Mouse (Mus musculus) hindbrain, embryonic 16.5 days (tissue): Measurements from ENCODE around the gene Lrrc8e. TPM values are rescaled to one million over a fixed set of nuclear protein-coding genes. Genes with fewer than 3 reads are reported as not detected.

Experiments
- ATAC-seq: fragments of 200-750 bp; cut with Nextera tagmentation; 2 replicates; pipeline ENCODE4 v1.8.0; 2017; ENCODE audit warnings: moderate TSS enrichment, moderate library complexity
- H3K27ac ChIP-seq: fragments of 300-500 bp; sonication (generic); 2 replicates; pipeline ENCODE4 v1.5.1; 2014; ENCODE audit warnings: low read depth, mild to moderate bottlenecking, control low read depth, low read length, moderate library complexity
- H3K27me3 ChIP-seq: fragments of 300-500 bp; sonication (generic); replicated peaks from 2 replicates; pipeline ENCODE4 v1.6.1; 2014; ENCODE audit warnings: low read length; ENCODE audit not compliant: control insufficient read depth, insufficient read depth
- H3K36me3 ChIP-seq: fragments of 300-500 bp; sonication (generic); 2 replicates; pipeline ENCODE4 v1.6.1; 2014; ENCODE audit warnings: mild to moderate bottlenecking, low read length, moderate library complexity, mixed read lengths; ENCODE audit not compliant: control insufficient read depth, insufficient read depth
- H3K4me1 ChIP-seq: fragments of 300-500 bp; sonication (generic); 2 replicates; pipeline ENCODE4 v1.6.1; 2014; ENCODE audit warnings: low read depth, low read length; ENCODE audit not compliant: control insufficient read depth, insufficient read depth
- H3K4me2 ChIP-seq: fragments of 300-500 bp; sonication (generic); 2 replicates; pipeline ENCODE4 v1.6.1; 2014; ENCODE audit warnings: mild to moderate bottlenecking, low read length, control low read depth, moderate library complexity
- H3K4me3 ChIP-seq: fragments of 300-500 bp; sonication (generic); 2 replicates; pipeline ENCODE4 v1.5.1; 2014; ENCODE audit warnings: mild to moderate bottlenecking, low read length, control low read depth, moderate library complexity
- H3K9ac ChIP-seq: fragments of 300-500 bp; sonication (generic); 2 replicates; pipeline ENCODE4 v1.6.1; 2014; ENCODE audit warnings: low read depth, mild to moderate bottlenecking, control low read depth, low read length, moderate library complexity
- H3K9me3 ChIP-seq: fragments of 300-500 bp; sonication (generic); 2 replicates; pipeline ENCODE4 v1.6.1; 2014; ENCODE audit warnings: mild to moderate bottlenecking, low read length, moderate library complexity; ENCODE audit not compliant: control insufficient read depth
- WGBS: fragments of 180-500 bp; shearing (Covaris S2); extraction: QIAGEN DNeasy Blood & Tissue Kit; methylation state at CpG from one replicate; pipeline ENCODE4 v1.1.7; 2014; 5-methylcytosine and 5-hydroxymethylcytosine counted together
- polyA plus RNA-seq: library from polyadenylated mRNA; unstranded; fragments of >200 nt; fragmentation: Nextera tagmentation; extraction: Ambion mirVana; gene quantifications from 2 replicates; pipeline ENCODE4 v1.2.1, GENCODE M21; 2015

Lrrc8e gene
- polyA plus RNA-seq, 1 experiment from 2014 or later = not detected

- peak; percentile 95 for ATAC-seq
- Histone ChIP-seq H3K4me3 (peak within 1 kb of the TSS; percentile 86), H3K27me3 (no peaks in the 10 kb centered on the region), H3K36me3 (peaks cover 4% of the 10 kb centered on the region), H3K4me1 (peaks cover 26% of the 10 kb centered on the region), H3K27ac (peak within 1 kb of the TSS; percentile 92), H3K9ac (peak within 1 kb of the TSS; percentile 84), H3K9me3 (no peaks in the 10 kb centered on the region), H3K4me2 (peak within 1 kb of the TSS; percentile 95)
- under 1% methylated on average over 56 of the region's 71 CpGs for WGBS
Measured at GRCm38 (mm10) chr8:4238434-4239192, 12.0 kb downstream of the Lrrc8e start, which contains the start of the genes Map2k7 and Gm49320. TSS of gene Map2k7 (plus strand) at chr8:4238740. TSS of gene Gm49320 (plus strand) at chr8:4238865.

GRCm38 (mm10) chr8:4239193-4239890, 12.7 kb downstream of the Lrrc8e start:
- 12% methylated on average over 19 of the region's 19 CpGs for WGBS
- Histone ChIP-seq H3K4me2 (peak overlapping the region; percentile 95), H3K4me3 (peak overlapping the region; percentile 86), H3K4me1 (peaks cover 26% of the 10 kb centered on the region), H3K9ac (peak overlapping the region; percentile 84), H3K27ac (peak overlapping the region; percentile 91), H3K27me3 (no peaks in the 10 kb centered on the region), H3K36me3 (peaks cover 12% of the 10 kb centered on the region), H3K9me3 (no peaks in the 10 kb centered on the region)
- ATAC-seq = no peak; the same call in 1 of the 2 replicates

GRCm38 (mm10) chr8:4245061-4245460, 18.4 kb downstream of the Lrrc8e start:
- Histone ChIP-seq H3K4me1 (peaks cover 13% of the 10 kb centered on the region), H3K9me3 (no peaks in the 10 kb centered on the region), H3K4me3 (no peak overlapping the region), H3K36me3 (peaks cover 51% of the 10 kb centered on the region), H3K9ac (no peak overlapping the region), H3K27ac (no peak overlapping the region), H3K27me3 (no peaks in the 10 kb centered on the region), H3K4me2 (no peak overlapping the region)
- WGBS = 92% methylated on average over 5 of the region's 5 CpGs
- ATAC-seq = no peak

- Histone ChIP-seq H3K4me2 (no peak overlapping the region), H3K9me3 (no peaks in the 10 kb centered on the region), H3K4me1 (peaks cover 6% of the 10 kb centered on the region; the same call in 1 of the 2 replicates), H3K27ac (no peak overlapping the region), H3K4me3 (no peak overlapping the region), H3K27me3 (no peaks in the 10 kb centered on the region), H3K36me3 (peaks cover 52% of the 10 kb centered on the region), H3K9ac (no peak overlapping the region)
- 82% methylated on average over 12 of the region's 13 CpGs for WGBS
- no peak for ATAC-seq
Measured at GRCm38 (mm10) chr8:4245737-4246136, 19.1 kb downstream of the Lrrc8e start.

- Histone ChIP-seq H3K36me3 (peaks cover 52% of the 10 kb centered on the region), H3K4me3 (no peak overlapping the region), H3K9ac (no peak overlapping the region), H3K4me1 (peaks cover under 1% of the 10 kb centered on the region), H3K27me3 (no peaks in the 10 kb centered on the region), H3K9me3 (no peaks in the 10 kb centered on the region), H3K4me2 (no peak overlapping the region), H3K27ac (no peak overlapping the region)
- ATAC-seq = no peak
- WGBS = 94% methylated on average over 8 of the region's 8 CpGs
Measured at GRCm38 (mm10) chr8:4247241-4247640, 20.6 kb downstream of the Lrrc8e start.

GRCm38 (mm10) chr8:4247951-4248540, 21.4 kb downstream of the Lrrc8e start, which contains the start of gene Tgfbr3l:
TSS of gene Tgfbr3l (plus strand) at chr8:4248214.
- whole genome bisulfite sequencing = 75% methylated on average over 15 of the region's 15 CpGs
- H3K9me3 ChIP-seq = no peaks in the 10 kb centered on the region
- no peak within 1 kb of the TSS for H3K4me3 ChIP-seq
- no peak for ATAC-seq
- no peak within 1 kb of the TSS; the same call in 1 of the 2 replicates for H3K9ac ChIP-seq
- no peak within 1 kb of the TSS for H3K27ac ChIP-seq
- H3K4me2 ChIP-seq = no peak within 1 kb of the TSS
- H3K36me3 ChIP-seq = peaks cover 52% of the 10 kb centered on the region
- no peaks in the 10 kb centered on the region for H3K27me3 ChIP-seq
- H3K4me1 ChIP-seq = peaks cover 4% of the 10 kb centered on the region

GRCm38 (mm10) chr8:4249213-4249612, 22.6 kb downstream of the Lrrc8e start:
- 19% methylated on average over 29 of the region's 29 CpGs for WGBS
- no peak overlapping the region for H3K4me2 ChIP-seq
- peaks cover 11% of the 10 kb centered on the region for H3K4me1 ChIP-seq
- peaks cover 42% of the 10 kb centered on the region for H3K36me3 ChIP-seq
- no peak overlapping the region for H3K9ac ChIP-seq
- H3K4me3 ChIP-seq = no peak overlapping the region
- no peaks in the 10 kb centered on the region for H3K9me3 ChIP-seq
- H3K27ac ChIP-seq = no peak overlapping the region
- H3K27me3 ChIP-seq = no peaks in the 10 kb centered on the region
- no peak for ATAC-seq

- Histone ChIP-seq H3K4me3 (no peak overlapping the region), H3K27ac (no peak overlapping the region), H3K36me3 (peaks cover 38% of the 10 kb centered on the region), H3K4me2 (no peak overlapping the region), H3K9me3 (no peaks in the 10 kb centered on the region), H3K4me1 (peaks cover 14% of the 10 kb centered on the region), H3K9ac (no peak overlapping the region), H3K27me3 (no peaks in the 10 kb centered on the region)
- ATAC-seq = no peak
- 34% methylated on average over 26 of the region's 26 CpGs for WGBS
Measured at GRCm38 (mm10) chr8:4250306-4250970, 23.8 kb downstream of the Lrrc8e start.
